ENCODE assay signal across 7 mouse cellular contexts in the genomic region with DNA sequence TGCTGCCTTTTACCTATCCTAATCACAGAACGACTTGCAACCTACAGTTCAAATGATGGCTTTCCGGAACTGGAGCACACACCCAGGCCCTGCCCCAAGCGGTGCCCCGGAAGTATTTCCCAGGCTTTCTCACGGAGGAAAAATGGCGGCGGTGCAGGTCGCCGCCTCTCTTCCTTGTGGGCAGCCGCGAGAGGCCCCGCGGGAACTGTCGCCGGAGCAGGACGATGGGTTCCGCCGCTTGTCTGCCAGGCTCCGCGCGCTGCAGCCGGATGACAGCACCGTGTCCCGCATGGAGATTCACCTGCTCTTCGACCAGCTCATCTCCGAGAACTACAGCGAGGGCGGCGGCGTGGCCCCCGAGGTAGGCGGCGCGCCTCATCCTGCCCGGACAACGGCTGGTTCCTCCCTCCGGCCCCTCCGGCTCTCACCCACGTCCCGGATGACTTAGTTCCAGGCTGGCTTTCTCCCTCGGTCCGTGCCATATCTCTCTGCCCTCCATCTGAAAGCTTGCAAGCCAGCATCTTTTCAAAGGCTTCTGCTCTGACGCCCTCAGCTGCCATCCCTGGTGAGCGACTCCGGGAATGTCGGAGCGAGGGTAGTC. TPM values are rescaled to one million over a fixed set of nuclear protein-coding genes. Genes with fewer than 3 reads are reported as not detected.
A peak's percentile ranks its signal among the peaks of the same experiment; 100 is the strongest.
DNase-seq lines count a peak whose midpoint lies in the region; ATAC-seq lines count a peak whose summit lies in the region.

A gene (plus strand): TSS at position 116 of the 601 bp plus-strand sequence.

- peak; percentile 98 for ATAC-seq in intestine, embryonic 15.5 days

- peaks cover 4% of the 10 kb centered on the region; the same call in 1 of the 2 replicates for H3K4me1 ChIP-seq in intestine, embryonic 15.5 days (replicated peaks)
- peaks cover 22% of the 10 kb centered on the region for H3K4me1 ChIP-seq in midbrain, embryonic 10.5 days

- under 1% methylated on average over 47 of the region's 47 CpGs for WGBS in intestine, embryonic 15.5 days
- under 1% methylated on average over 47 of the region's 47 CpGs for WGBS in midbrain, embryonic 10.5 days

- H3K27me3 ChIP-seq in intestine, embryonic 15.5 days (replicated peaks) = 0 out of 2 replicates have a peak, but pooled peaks cover 2% of the 10 kb centered on the region
- peaks cover 22% of the 10 kb centered on the region for H3K27me3 ChIP-seq in midbrain, embryonic 10.5 days (ENCODE audit: low read depth, poor library complexity, severe bottlenecking)

- H3K27ac ChIP-seq in intestine, embryonic 15.5 days = peak within 1 kb of the TSS; percentile 84
- H3K27ac ChIP-seq in midbrain, embryonic 10.5 days (replicated peaks) = peak within 1 kb of the TSS; percentile 97

- H3K4me3 ChIP-seq in intestine, embryonic 15.5 days (replicated peaks) = peak within 1 kb of the TSS; percentile 79
- peak within 1 kb of the TSS; percentile 90 for H3K4me3 ChIP-seq in midbrain, embryonic 10.5 days

- peak; percentile 86 to 87 for DNase-seq in adrenal gland, adult 18-20 months (ENCODE audit: low spot score in 2 of 2)
- peak; percentile 96 for DNase-seq in embryo, embryonic 11 days
- peak; percentile 81 to 87 for DNase-seq in gastrocnemius, postnatal 36 days
- DNase-seq in left cerebral cortex, postnatal 25 days (ENCODE audit: low spot score in 2 of 2) = peak; percentile 90 to 91
- peak; percentile 89 for DNase-seq in midbrain, embryonic 10.5 days (ENCODE audit: low spot score)
- peak; percentile 93 for DNase-seq in right cerebral cortex, postnatal 4 days

- no peaks in the 10 kb centered on the region for H3K9me3 ChIP-seq in intestine, embryonic 15.5 days
- H3K9me3 ChIP-seq in midbrain, embryonic 10.5 days (replicated peaks) = no peaks in the 10 kb centered on the region

- H3K36me3 ChIP-seq in intestine, embryonic 15.5 days = peaks cover 10% of the 10 kb centered on the region; the same call in 1 of the 2 replicates
- H3K36me3 ChIP-seq in midbrain, embryonic 10.5 days = peaks cover 33% of the 10 kb centered on the region

- peak within 1 kb of the TSS; percentile 69 for H3K4me2 ChIP-seq in intestine, embryonic 15.5 days (replicated peaks)

- H3K9ac ChIP-seq in intestine, embryonic 15.5 days = peak within 1 kb of the TSS; percentile 80

- intact Hi-C loops in gastrocnemius, postnatal 36 days (cut with DNase I) = no loop called here
- intact Hi-C loops in left cerebral cortex, postnatal 25 days (cut with DNase I) = no loop called here

RNA-seq across cellular contexts. Expression of the gene that starts here (rescaled TPM):
- 10 to 100 TPM; 12.3 to 14.0 TPM for total RNA-seq in adrenal gland, adult 18-20 months (2021)
- 1 to 10 TPM; 6.5 to 8.1 TPM for total RNA-seq in gastrocnemius, postnatal 36 days (2021)
- 19.1 and 19.7 TPM in 2 replicates for polyA plus RNA-seq in intestine, embryonic 15.5 days (2015; fragmentation: Nextera tagmentation; extraction: Ambion mirVana)
- 10 to 100 TPM; 12.3 to 14.8 TPM for total RNA-seq in left cerebral cortex, postnatal 25 days (2021)
- 31.0 and 35.1 TPM in 2 replicates for polyA plus RNA-seq in midbrain, embryonic 10.5 days (2016; fragmentation: Nextera tagmentation; extraction: Ambion mirVana)

Comparison
In these comparisons a context has a peak if more than half of its experiments do, and no peak if none do; other contexts are left out.
1. Peak in every context shown above with its lines: DNase-seq, ATAC-seq, H3K4me3 ChIP-seq and H3K27ac ChIP-seq.